Mouse (Mus musculus) thymus, adult 2 months (tissue): ENCODE results near the gene Dusp27.

Experiments used
- CTCF ChIP-seq: fragments of 200-500 bp; IDR thresholded peaks from 2 replicates; pipeline ENCODE4 v1.5.1; 2012; ENCODE audit warnings: mild to moderate bottlenecking, control low read depth, low read length, moderate library complexity, borderline replicate concordance; ENCODE audit not compliant: control insufficient read depth, poor library complexity, insufficient read depth; ENCODE audit errors: extremely low read depth
- POLR2A ChIP-seq: fragments of 200-500 bp; IDR thresholded peaks from 2 replicates; pipeline ENCODE4 v1.6.1; 2012; ENCODE audit warnings: mild to moderate bottlenecking, low read length, control low read depth, moderate library complexity; ENCODE audit not compliant: control insufficient read depth, poor library complexity, insufficient read depth; ENCODE audit errors: extremely low read depth

DNA sequence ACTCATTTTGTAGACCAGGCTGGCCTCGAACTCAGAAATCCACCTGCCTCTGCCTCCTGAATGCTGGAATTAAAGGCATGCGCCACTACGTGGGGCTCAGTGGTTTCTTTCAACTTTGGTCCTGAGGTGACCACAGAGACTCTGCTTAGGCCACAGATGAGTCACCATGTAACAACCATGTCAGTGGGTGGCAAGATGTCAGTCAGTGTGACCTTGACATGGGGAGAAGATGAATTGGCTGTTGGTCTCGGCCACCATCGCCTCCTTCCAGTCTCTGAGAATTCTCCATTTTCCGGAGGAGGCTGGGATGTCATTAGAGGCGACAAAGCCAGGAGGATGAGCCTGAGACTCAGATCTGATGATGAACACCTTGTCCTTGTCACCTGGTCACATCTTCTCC lies 42.0 kb upstream of the Dusp27 start:
- no peak for TF ChIP-seq CTCF
- TF ChIP-seq POLR2A = no peak
